Comparison of ENCODE assay signal across 20 mouse cellular contexts in the genomic region with DNA sequence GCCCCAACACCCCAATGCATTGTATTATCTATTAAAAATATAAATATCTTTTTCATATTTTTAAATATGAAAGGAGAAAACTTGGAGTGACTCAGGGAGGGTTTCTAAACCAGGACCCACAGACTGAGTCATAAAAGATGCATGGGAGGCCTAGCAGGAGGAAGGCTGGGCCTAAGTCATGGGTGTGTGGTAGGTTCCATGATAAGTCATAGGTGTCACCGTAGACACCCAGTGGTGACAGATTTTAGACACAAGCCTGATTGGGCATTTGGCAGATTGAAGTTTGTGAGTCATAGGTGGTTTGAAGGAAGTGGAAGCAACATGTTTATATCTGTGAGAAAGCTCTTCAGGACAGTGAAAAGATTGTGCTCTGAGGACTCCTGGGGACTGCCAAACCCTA.
A peak's percentile ranks its signal among the peaks of the same experiment; 100 is the strongest.
DNase-seq lines count a peak whose midpoint lies in the region.
"Had no signal": no experiment of that assay in that cellular context is flagged by ENCODE, and none has a peak within 500 bp of the region (broad histone marks: within the 10 kb centered on the region; RNA-seq: fewer than 3 reads in every experiment).

No protein-coding gene starts in this region.

- H3K27me3 ChIP-seq in splenic B cell, adult 2 months (ENCODE audit: control insufficient read depth, insufficient read depth, low read length, poor library complexity, severe bottlenecking), result no peaks in the 10 kb centered on the region
- H3K27me3 ChIP-seq: embryonic facial prominence, embryonic 13.5 days; forebrain, embryonic 15.5 days; neural tube, embryonic 12.5 days; stomach, embryonic 15.5 days had no signal

- H3K36me3 ChIP-seq in splenic B cell, adult 2 months (ENCODE audit: control insufficient read depth, insufficient read depth, low read length, poor library complexity, severe bottlenecking), result no peaks in the 10 kb centered on the region
- H3K36me3 ChIP-seq: embryonic facial prominence, embryonic 13.5 days; forebrain, embryonic 15.5 days; hindbrain, embryonic 10.5 days; neural tube, embryonic 12.5 days; stomach, embryonic 15.5 days had no signal

- DNase-seq in A20 (ENCODE audit: low read depth, low spot score), result peak; percentile 7
- DNase-seq in CD8-positive naive resting alpha-beta T cell, adult 2 months (ENCODE audit: low read depth in 2 of 2, low spot score in 2 of 2), result peak; percentile 20 to 42
- peak; percentile 87 for DNase-seq in induced T-regulatory cell, adult 2 months (ENCODE audit: low read depth)
- peak; percentile 56 for DNase-seq in splenic B cell, adult 2 months (ENCODE audit: low read depth, low spot score)
- DNase-seq in adrenal gland, postnatal 36 days, result no peak
- no peak for DNase-seq in Muller cell, postnatal 12 days (ENCODE audit: inconsistent ontology term)
- no peak for DNase-seq in kidney, postnatal 10 days
- DNase-seq: adrenal gland, adult 2 months; cerebellum, adult 9-11 months; gastrocnemius, postnatal 25 days; kidney, adult 18-20 months; kidney, postnatal 25 days; left cerebral cortex, postnatal 4 days; liver, postnatal 0 days; right cerebral cortex, postnatal 14 days had no signal

Comparison
In these comparisons a context has a peak if more than half of its experiments do, and no peak if none do; other contexts are left out.
1. DNase-seq: peak in A20 (single experiment), CD8-positive naive resting alpha-beta T cell, adult 2 months (2 of 2), induced T-regulatory cell, adult 2 months (single experiment) and splenic B cell, adult 2 months (single experiment); none in adrenal gland, postnatal 36 days (0 of 2), Muller cell, postnatal 12 days (single experiment) and kidney, postnatal 10 days (single experiment).